Mouse (Mus musculus): ENCODE data around the gene Ssbp3.

The Ssbp3 gene

DNA sequence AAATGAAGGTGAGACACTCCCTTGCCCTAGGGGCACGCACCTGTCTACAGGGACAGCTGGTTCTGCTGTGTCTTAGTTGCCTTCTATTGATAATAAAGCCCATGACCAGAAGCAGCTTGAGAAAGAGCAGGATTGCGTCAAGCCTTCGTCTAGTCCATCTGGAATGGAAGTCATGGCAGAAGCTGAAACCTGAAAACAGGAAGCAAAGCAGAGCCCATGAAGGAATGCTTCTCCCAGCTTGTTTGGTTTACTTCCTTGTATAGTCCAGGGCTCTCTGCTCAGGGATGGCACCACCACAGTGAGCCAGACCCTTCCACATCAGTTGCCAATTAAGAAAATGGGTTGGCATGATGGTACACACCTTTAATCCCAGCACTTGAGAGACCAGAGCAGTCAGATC lies 171.7 kb downstream of the Ssbp3 start:
- peak; percentile 45 for DNase-seq (ENCODE audit: extremely low read depth, low read depth, low spot score)

DNA sequence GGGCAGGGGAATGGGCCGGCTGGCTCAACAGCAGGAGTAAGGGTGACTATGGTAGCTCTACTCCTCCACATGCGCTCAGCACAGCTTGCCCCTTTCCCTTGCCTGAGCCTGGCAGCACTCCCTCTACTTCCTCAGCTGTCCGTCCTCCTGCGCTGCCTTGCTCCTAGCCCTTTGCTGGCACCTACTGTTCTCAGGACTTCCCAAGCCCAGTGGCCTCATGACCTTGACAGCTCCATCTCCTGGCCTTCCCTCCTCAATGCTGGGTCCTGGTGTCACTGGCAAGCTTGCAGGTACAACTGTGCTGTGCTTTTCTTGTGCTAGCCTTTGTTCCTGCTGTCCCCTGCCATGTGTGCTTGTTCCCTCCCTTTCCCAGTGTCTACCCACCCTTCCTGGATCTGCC lies 172.6 kb downstream of the Ssbp3 start:
- no peak for DNase-seq (ENCODE audit: extremely low read depth, low read depth, low spot score)

DNA sequence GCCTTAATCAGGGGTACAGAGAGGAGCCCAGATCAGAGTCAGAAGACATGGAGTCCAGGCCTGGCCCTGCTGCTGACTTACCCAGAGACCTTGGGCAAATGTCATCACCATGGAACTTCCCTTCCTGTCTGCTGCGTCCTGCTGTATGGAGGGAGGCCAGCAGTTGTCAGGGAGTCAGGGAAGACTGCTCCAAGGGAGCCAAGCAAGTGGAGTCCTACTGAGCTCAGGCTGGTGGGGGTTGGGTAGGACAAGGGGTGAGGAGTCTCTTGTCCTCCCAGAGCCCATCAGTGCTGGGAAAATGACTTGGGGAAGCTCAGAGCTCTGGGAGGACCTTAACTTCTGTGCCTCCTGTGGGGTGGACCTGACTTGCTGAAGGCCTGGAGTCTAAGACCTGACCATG lies 173.8 kb downstream of the Ssbp3 start:
- no peak for DNase-seq (ENCODE audit: extremely low read depth, low read depth, low spot score)

DNA sequence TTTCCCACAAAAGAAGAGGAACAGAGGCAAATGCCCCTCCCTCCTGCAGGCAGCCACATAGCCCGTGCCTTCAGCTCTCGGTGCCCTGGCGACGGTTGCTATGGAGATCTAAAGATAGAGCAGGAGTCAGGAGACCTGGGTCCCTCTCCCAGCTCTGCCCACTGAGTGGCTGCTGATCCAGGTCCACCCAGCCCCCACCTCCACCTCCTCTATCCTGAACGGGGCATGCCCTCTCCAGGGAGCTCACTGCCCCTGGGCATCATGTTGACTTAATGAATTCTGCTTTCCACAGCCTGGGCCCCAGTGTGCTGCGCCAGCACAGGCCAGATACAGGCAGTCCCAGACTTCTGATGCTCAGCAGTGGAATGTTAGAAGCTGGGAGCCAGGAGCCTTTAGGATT lies 174.4 kb downstream of the Ssbp3 start:
- DNase-seq (ENCODE audit: extremely low read depth, low read depth, low spot score), result no peak

DNA sequence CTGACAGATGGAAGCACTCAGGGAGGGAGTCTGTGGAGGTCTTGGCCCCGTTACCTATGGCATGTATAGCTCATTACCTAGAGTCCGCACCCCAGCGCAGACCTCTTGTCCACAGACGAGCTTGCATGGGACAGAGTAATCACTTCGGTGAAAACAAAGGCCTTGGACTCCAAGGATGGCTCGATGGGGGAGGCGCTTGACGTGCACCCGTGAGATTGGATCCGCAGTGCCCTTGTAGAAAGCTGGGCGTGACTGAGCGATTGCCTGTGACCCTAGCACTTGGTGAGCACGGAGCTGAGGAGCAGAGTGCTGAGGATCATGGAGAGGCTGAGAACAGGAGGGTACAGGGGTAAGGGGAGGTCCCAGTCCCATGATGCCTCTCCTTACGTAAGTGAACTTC lies 181.2 kb downstream of the Ssbp3 start:
- DNase-seq (ENCODE audit: extremely low read depth, low read depth, low spot score), result no peak

DNA sequence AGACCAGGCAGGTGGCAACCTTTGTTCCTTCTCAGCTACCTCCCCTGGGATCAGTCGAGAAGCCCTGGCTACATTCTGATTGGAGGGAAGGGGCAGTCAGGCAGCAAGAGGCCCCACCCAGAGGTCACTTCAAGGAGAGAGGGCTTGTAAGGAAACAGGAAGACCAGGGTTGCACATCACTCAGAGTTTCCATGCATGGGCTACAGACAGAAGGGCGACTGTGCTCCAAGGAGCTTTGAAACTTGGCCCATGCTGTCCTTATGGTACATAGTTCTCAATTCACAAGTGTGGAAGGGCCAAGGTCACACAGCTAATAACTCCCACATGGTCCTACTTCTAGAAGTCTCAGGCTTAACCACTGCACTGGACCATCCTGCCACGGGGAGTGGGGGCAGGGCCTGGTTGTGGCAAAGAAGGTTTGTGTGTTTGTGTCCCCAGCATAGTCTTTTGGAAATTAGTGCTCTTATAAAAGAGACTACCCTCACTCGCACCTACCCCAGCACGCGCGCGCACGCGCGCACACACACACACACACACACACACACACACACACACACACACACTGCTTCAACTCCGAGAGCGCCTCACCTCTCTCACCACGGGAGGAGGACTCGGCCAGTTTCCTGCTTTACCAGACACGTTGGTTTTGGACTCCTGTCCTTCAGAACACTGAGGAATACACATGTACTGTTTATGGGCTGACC lies 184.1 kb downstream of the Ssbp3 start:
- DNase-seq (ENCODE audit: extremely low read depth, low read depth, low spot score), result no peak

DNA sequence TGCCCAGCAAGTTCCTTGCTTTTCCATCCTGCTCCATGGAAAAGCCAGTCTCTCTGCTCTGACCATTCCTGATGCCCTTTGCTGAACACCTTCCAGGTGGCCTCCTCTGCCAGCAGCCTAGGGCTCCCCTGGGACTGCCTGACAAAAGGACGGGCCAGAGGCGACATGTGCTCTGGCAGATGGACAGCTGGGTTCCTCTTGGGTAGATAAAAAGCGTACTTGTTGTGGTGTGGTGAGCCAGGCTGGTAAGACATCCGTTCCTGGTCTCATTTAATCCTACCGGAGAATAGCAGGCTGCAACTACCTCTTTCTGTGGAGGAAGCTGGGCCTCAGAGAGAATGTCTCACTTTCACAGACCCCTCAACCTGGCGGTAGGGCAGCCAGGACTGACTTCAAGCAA lies 185.5 kb downstream of the Ssbp3 start:
- DNase-seq (ENCODE audit: extremely low read depth, low read depth, low spot score), result peak; percentile 42

DNA sequence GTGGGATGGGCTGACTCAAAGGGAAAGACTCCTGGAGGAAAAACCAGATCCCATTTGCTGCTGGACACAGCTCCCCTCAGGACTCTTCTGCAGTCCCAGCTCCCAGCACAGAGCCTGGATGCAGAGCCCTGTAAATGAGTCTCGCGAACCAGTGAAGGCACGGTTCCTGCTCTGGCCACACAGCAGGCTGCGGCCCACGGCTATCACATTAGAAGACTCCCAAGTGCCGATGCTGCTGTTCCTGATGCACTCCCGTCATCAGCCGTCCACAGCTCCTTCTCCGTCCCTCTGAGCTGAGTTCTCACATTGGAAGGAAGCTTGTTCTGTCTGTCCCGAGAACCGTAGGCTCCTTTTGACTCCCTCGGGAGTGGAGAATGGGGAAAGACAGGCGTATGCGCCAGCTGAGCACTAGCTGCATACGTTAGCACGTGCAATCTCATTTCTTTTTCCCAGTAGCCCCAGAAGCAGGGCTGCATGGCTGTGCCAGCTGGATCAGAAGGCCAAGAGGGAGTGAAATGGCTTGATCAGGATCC lies 186.4 kb downstream of the Ssbp3 start, which contains the start of gene Cdcp2:
TSS of gene Cdcp2 (plus strand) at position 51 of the 533 bp plus-strand sequence.
- no peak for DNase-seq (ENCODE audit: extremely low read depth, low read depth, low spot score)

DNA sequence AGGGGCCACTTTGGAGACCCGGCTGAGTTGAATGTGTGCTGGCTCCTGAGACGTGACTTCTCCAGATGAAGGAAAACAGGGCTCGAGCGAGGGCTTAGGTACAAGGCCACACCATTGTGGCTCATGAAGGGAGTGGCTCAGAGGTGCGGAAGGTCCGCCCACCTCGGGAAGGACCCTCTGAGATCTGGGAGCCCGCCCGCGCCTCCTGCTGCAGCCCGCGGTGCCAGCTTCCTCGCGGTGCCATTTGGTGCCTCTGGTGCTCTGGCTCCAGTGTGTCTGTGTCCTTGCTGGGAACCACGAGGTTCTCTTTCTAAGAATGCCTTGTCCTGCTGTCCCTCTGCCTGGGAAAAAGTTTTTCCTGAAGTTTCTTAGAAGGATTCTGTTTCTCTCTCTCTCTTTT lies 187.4 kb downstream of the Ssbp3 start:
- DNase-seq (ENCODE audit: extremely low read depth, low read depth, low spot score), result no peak

DNA sequence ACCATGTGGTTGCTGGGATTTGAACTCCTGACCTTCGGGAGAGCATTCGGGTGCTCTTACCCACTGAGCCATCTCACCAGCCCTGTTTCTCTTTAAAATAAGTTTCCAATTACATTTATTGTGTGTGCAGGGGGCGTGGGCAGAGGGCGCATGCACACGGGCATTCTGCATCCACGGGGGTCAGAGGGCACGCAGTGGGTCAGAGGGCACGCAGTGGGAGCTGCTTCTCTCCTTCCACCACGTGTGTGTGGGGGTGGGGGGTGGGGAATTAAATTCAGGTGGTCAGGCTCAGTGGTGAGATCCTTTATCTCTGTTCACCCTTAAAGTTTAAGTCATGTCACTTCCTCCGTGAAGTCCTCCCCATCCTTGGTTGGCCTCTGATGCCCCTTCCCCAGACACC lies 187.9 kb downstream of the Ssbp3 start:
- no peak for DNase-seq (ENCODE audit: extremely low read depth, low read depth, low spot score)

DNA sequence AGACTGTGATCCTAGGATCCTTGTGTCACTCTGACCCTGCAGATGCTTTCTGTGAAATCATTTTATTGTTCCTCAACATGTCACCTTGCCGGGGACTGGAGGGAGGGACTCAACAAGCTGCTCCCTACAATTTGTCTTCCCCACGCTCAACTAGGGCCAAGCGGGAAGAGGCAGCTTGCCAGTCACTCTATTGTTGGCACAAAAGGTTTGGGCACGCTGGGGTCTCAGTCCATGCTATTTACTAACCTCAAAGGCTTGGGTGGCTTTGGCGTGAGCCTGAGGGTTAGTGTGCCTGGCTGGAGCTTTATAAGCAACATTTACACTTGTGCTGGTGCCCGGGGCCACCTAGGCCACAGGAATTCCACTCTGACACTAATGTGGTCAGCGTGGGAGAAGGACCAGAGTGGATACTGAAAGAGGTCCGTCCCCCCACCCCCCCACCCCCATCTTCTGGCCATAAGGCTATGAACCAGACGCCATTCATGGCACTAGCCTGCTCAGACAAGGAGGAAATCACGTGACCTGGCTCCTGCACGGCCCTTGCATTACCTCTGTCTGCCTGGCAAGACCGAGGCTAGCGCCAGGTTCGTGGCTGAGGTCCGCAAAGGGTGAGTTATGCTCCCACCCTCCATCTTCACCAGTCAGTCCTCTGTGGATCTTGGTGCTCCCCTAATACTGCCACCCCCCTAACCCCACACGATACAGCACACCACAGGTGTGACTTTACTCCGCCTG lies 188.5 kb downstream of the Ssbp3 start:
- DNase-seq (ENCODE audit: extremely low read depth, low read depth, low spot score), result no peak
